Mouse (Mus musculus): ENCODE data around the gene Adgre5. TPM values are rescaled to one million over a fixed set of nuclear protein-coding genes. Genes with fewer than 3 reads are reported as not detected.

The Adgre5 gene
- total RNA-seq, 2 experiments from 2014 or later, result 31.6 to 40.0 TPM

- DNase-seq, result peak; percentile 86
- intact Hi-C loops (cut with DNase I; ENCODE audit: low total_unique reads), result no loop called here
Observed at GRCm38 (mm10) chr8:83698661-83699453, 42.3 kb downstream of the Adgre5 start, which contains the start of gene Pkn1. TSS of gene Pkn1 (minus strand) at chr8:83699179.

GRCm38 (mm10) chr8:83698291-83698660 is 42.9 kb downstream of the Adgre5 start:
- DNase-seq, result peak; percentile 32

GRCm38 (mm10) chr8:83697374-83698220 is 43.5 kb downstream of the Adgre5 start:
- peak; percentile 62 for DNase-seq

More at GRCm38 (mm10) chr8:83698291-83698660, 42.9 kb downstream of the Adgre5 start:
- intact Hi-C loops (cut with DNase I; ENCODE audit: low total_unique reads), result no loop called here

GRCm38 (mm10) chr8:83695351-83696106 is 45.6 kb downstream of the Adgre5 start:
- intact Hi-C loops (cut with DNase I; ENCODE audit: low total_unique reads), result no loop called here
- no peak for DNase-seq

More at GRCm38 (mm10) chr8:83697374-83698220, 43.5 kb downstream of the Adgre5 start:
- intact Hi-C loops (cut with DNase I; ENCODE audit: low total_unique reads), result no loop called here

- no peak for DNase-seq
- intact Hi-C loops (cut with DNase I; ENCODE audit: low total_unique reads), result no loop called here
Observed at GRCm38 (mm10) chr8:83694369-83695160, 46.6 kb downstream of the Adgre5 start.

- intact Hi-C loops (cut with DNase I; ENCODE audit: low total_unique reads), result no loop called here
- no peak for DNase-seq
Observed at GRCm38 (mm10) chr8:83693609-83694236, 47.4 kb downstream of the Adgre5 start.

- intact Hi-C loops (cut with DNase I; ENCODE audit: low total_unique reads), result no loop called here
- no peak for DNase-seq
Observed at GRCm38 (mm10) chr8:83689264-83689663, 51.9 kb downstream of the Adgre5 start.

- intact Hi-C loops (cut with DNase I; ENCODE audit: low total_unique reads), result no loop called here
- DNase-seq, result no peak
Observed at GRCm38 (mm10) chr8:83684517-83684916, 56.6 kb downstream of the Adgre5 start.

GRCm38 (mm10) chr8:83681099-83681498 is 60.0 kb downstream of the Adgre5 start:
- no peak for DNase-seq
- intact Hi-C loops (cut with DNase I; ENCODE audit: low total_unique reads), result no loop called here

- intact Hi-C loops (cut with DNase I; ENCODE audit: low total_unique reads), result no loop called here
- no peak for DNase-seq
Observed at GRCm38 (mm10) chr8:83680603-83681002, 60.5 kb downstream of the Adgre5 start.

GRCm38 (mm10) chr8:83679866-83680265 is 61.3 kb downstream of the Adgre5 start:
- DNase-seq, result no peak
- intact Hi-C loops (cut with DNase I; ENCODE audit: low total_unique reads), result no loop called here

- intact Hi-C loops (cut with DNase I; ENCODE audit: low total_unique reads), result no loop called here
- no peak for DNase-seq
Observed at GRCm38 (mm10) chr8:83674497-83674896, 66.6 kb downstream of the Adgre5 start.

Small RNA genes lying within 50 kb of the gene (microRNA-seq; reads per million reads assigned to microRNA genes)
- 0.32 to 1.0 reads per million in 2 experiments for gene Mir1668

Other genes starting within 250 kb of the Adgre5 start
- gene Olfr370, start 205.5 kb downstream of the Adgre5 start, total RNA-seq (2021), result not detected
- 100 to 1,000 TPM; 439 to 462 TPM for gene Ndufb7, start 174.7 kb downstream of the Adgre5 start, total RNA-seq (2021)
- gene Tecr, start 133.4 kb downstream of the Adgre5 start, total RNA-seq (2021), result 100 to 1,000 TPM; 474 to 504 TPM
- gene Dnajb1, start 133.1 kb downstream of the Adgre5 start, total RNA-seq (2021), result 1 to 10 TPM; 7.0 to 7.4 TPM
- gene Gipc1, start 88.6 kb downstream of the Adgre5 start, total RNA-seq (2021), result 10 to 100 TPM; 25.4 to 26.6 TPM
- under 1 TPM; 0.13 to 0.49 TPM for gene Ptger1, start 74.6 kb downstream of the Adgre5 start, total RNA-seq (2021)
- 10 to 100 TPM; 52.5 to 52.6 TPM for gene Pkn1, start 42.1 kb downstream of the Adgre5 start, total RNA-seq (2021)
- gene Ddx39, start 26.1 kb downstream of the Adgre5 start, total RNA-seq (2021), result 10 to 100 TPM; 11.0 to 14.7 TPM
- 10 to 100 TPM; 16.2 to 17.2 TPM for gene Adgrl1, start 158.8 kb upstream of the Adgre5 start, total RNA-seq (2021)
- under 1 TPM; 0.11 to 0.14 TPM for gene Gm10644, start 213.9 kb upstream of the Adgre5 start, total RNA-seq (2021)
- gene Asf1b, start 214.2 kb upstream of the Adgre5 start, total RNA-seq (2021), result 1 to 10 TPM; 2.0 to 3.1 TPM
- gene Prkaca, start 231.7 kb upstream of the Adgre5 start, total RNA-seq (2021), result 100 to 1,000 TPM; 319 to 324 TPM